Mouse (Mus musculus) adrenal gland, postnatal 4 days (tissue): ENCODE results near the gene Nrtn. TPM values are rescaled to one million over a fixed set of nuclear protein-coding genes. Genes with fewer than 3 reads are reported as not detected.

Experiments
- DNase-seq, 2 experiments: peaks; one replicate each; pipeline ENCODE4 v3.0.0; 2021 to 2022; ENCODE audit warnings: low spot score in 2 of 2, mixed read lengths in 2 of 2
- total RNA-seq, 2 experiments: library from RNA; stranded (reverse); gene quantifications; 2 replicates each; pipeline ENCODE4 v1.2.3; 2021

The Nrtn gene
- total RNA-seq, 2 experiments from 2014 or later, result 4.1 to 5.2 TPM

DNA sequence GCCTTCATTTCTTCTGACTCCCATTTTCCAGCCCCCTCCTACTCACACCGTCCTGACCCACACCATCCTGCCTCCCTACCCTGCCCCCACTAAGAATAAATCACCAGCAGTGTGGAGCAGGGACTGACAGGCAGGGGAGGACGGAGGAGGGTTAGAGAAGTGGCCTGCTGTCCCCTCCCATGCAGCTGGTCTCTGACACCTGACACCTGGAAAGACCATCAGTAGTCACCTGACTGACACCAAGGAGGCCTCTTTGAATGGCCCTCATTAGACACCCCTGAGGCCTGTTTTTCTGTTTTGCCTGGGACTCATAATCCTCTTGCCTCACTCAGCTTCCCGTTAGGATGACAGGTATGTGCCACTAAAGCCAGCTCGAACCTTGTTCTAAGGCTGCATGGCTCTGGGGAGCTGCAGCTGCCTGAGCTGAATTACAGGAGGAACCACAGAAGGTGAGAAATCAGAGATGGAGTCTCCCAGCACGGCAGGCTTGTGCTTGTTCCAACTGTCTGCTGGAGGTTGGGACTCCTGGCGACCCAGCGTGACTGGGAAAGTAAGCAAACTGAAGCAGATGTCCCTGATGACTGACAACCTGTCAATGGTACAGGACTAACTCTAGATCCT lies 30.2 kb downstream of the Nrtn start:
- DNase-seq, result no peak

GRCm38 (mm10) chr17:56723419-56724161 lies 33.7 kb downstream of the Nrtn start:
- DNase-seq, result no peak

GRCm38 (mm10) chr17:56722441-56722840 lies 34.9 kb downstream of the Nrtn start:
- no peak for DNase-seq

- DNase-seq, result peak; percentile 90 to 95
These were observed 39.8 kb downstream of the Nrtn start, which contains the start of the genes Ndufa11 and Vmac for GRCm38 (mm10) chr17:56717363-56718058. Gene Ndufa11, plus strand, starts transcription at chr17:56717767. Gene Vmac, minus strand, starts transcription at chr17:56718022.

DNA sequence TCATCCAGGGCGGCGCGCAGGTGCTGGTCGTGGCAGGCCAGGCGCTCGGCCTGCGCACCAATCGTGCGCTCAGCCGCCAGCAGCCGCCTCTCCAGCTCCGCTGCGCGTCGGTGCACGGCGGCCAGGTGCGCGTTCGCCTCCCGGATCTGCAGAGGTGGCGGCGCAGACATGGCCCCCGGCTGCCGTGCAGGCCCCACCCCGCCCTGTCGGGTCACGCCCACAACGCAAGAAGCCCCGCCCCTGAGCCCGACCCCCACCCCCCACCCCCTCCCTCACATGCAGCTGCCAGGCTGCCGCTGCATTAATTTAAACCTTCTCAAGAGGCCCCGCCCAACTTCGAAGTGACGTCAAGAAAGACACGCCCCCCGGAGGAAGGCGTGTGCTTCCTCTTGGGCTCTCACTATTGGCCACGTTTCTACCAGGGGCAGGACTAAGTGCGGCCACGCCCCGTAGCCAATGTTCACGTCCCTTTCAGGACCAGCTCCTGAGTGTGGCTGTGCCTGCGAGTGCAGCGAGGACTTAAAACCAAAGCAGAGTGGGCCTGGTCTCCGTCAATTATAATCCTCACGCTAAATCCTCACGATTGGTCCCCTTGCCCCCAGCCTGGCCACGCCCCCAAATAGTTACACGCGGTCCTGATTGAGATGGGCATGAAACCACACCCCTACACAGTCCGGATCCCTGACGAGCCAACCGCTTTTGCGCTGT lies 40.5 kb downstream of the Nrtn start:
- peak; percentile 83 to 90 for DNase-seq

- no peak for DNase-seq
These were observed 41.2 kb downstream of the Nrtn start for GRCm38 (mm10) chr17:56715914-56716654.

DNA sequence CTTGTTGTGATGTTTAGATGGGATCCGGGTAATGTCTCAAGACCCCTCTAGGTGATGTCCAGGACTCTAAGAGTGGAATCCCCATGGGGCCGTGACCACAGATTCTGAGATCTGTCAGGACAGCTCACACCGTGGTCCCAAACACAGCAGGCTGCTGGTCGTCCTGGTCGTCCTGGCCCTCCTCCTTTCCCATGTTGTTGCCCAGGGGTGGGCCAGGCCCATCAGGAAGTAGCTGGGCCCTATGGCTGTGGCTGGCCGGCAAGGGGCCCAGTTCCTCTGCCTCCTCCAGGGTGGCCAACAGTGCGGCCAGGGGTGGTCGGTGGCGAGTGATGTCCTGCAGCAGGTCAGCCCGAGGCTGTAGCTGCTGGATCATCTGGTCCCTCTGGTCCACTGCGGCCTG lies 42.0 kb downstream of the Nrtn start:
- DNase-seq, result no peak

DNA sequence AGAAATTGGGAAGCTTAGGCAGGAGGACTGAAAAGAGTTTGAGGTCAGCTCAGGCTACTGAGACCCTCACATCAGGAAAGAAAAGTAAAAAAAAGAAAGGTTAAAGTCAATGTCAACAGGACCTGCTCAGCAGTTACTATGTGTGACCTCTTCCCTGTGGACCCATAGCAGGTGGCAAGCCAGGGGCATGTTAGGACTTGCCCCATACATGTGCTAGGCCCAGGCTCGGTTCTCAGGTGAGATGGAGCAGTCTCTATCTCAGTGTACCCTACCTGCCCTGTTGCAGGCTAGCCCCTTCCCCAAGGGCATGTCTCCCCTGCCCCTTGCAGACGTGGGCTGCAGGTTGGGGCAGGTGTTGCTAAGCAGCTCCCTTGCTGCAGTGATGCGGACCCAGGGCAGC lies 47.6 kb downstream of the Nrtn start:
- no peak for DNase-seq

- no peak for DNase-seq
These were observed 48.6 kb downstream of the Nrtn start for GRCm38 (mm10) chr17:56708692-56709091.

GRCm38 (mm10) chr17:56706515-56706914 lies 50.8 kb downstream of the Nrtn start:
- no peak for DNase-seq

GRCm38 (mm10) chr17:56703038-56703437 lies 54.3 kb downstream of the Nrtn start:
- no peak for DNase-seq

Other genes starting within 250 kb of the Nrtn start
- not detected for gene Znrf4, start 245.1 kb downstream of the Nrtn start, total RNA-seq
- gene Gm20219, start 203.1 kb downstream of the Nrtn start, total RNA-seq, result 1 to 10 TPM; 1.4 to 1.9 TPM
- 100 to 1,000 TPM; 153 to 170 TPM for gene Safb2, start 172.9 kb downstream of the Nrtn start, total RNA-seq
- 100 to 1,000 TPM; 168 to 177 TPM for gene Safb, start 172.7 kb downstream of the Nrtn start, total RNA-seq
- gene 2410015M20Rik, start 147.8 kb downstream of the Nrtn start, total RNA-seq, result 100 to 1,000 TPM; 294 to 338 TPM
- 1,000 to 10,000 TPM; 1,222 to 1,358 TPM for gene Rpl36, start 144.1 kb downstream of the Nrtn start, total RNA-seq
- 100 to 1,000 TPM; 306 to 318 TPM for gene Lonp1, start 130.6 kb downstream of the Nrtn start, total RNA-seq
- 1 to 10 TPM; 2.4 to 2.7 TPM for gene Catsperd, start 129.4 kb downstream of the Nrtn start, total RNA-seq
- 10 to 100 TPM; 88.1 to 89.6 TPM for gene Ranbp3, start 84.2 kb downstream of the Nrtn start, total RNA-seq
- 100 to 1,000 TPM; 244 to 256 TPM for gene Ndufa11, start 39.8 kb downstream of the Nrtn start, total RNA-seq
- gene Vmac, start 39.5 kb downstream of the Nrtn start, total RNA-seq, result 10 to 100 TPM; 31.4 to 34.4 TPM
- gene Dus3l, start 7.2 kb upstream of the Nrtn start, total RNA-seq, result 10 to 100 TPM; 53.0 to 56.2 TPM
- gene Prr22, start 12.7 kb upstream of the Nrtn start, total RNA-seq, result under 1 TPM; 0.76 to 0.90 TPM
- 1 to 10 TPM; 7.4 to 7.6 TPM for gene Rfx2, start 73.5 kb upstream of the Nrtn start, total RNA-seq
- gene Acsbg2, start 116.9 kb upstream of the Nrtn start, total RNA-seq, result under 1 TPM in 1 of 2 experiments, not detected in 1; 0.25 TPM
- gene 1700061G19Rik, start 117.9 kb upstream of the Nrtn start, total RNA-seq, result 1 to 10 TPM; 1.1 to 2.7 TPM
- gene Mllt1, start 177.9 kb upstream of the Nrtn start, total RNA-seq, result 10 to 100 TPM; 34.4 to 38.9 TPM
- under 1 TPM; 0.17 to 0.28 TPM for gene Acer1, start 224.6 kb upstream of the Nrtn start, total RNA-seq
- gene Clpp, start 232.8 kb upstream of the Nrtn start, total RNA-seq, result 10 to 100 TPM; 79.6 to 82.7 TPM
- gene Alkbh7, start 239.8 kb upstream of the Nrtn start, total RNA-seq, result 10 to 100 TPM; 63.6 to 63.7 TPM
- 1 to 10 TPM in 1 of 2 experiments, not detected in 1; 1.8 TPM for gene Pspn, start 242.5 kb upstream of the Nrtn start, total RNA-seq